Mouse (Mus musculus) ES-Bruce4 (cell line): ENCODE measurements at regions not wholly inside any gene's neighbourhood (a gene's known extent, or its start where the extent isn't known, plus 50 kb on each side); places are given as distances from the start of the nearest gene placed in this dataset.

Source experiments
- CTCF ChIP-seq: IDR thresholded peaks from one replicate; pipeline ENCODE4 v1.8.1; 2011; ENCODE audit warnings: low read depth, low read length
- EP300 ChIP-seq: IDR thresholded peaks from 2 replicates; pipeline ENCODE4 v1.6.1; 2011; ENCODE audit warnings: low read depth, low read length; ENCODE audit not compliant: insufficient read depth
- POLR2A ChIP-seq: IDR thresholded peaks from one replicate; pipeline ENCODE4 v1.8.1; 2011; ENCODE audit warnings: low read length; ENCODE audit not compliant: insufficient read depth

- no peak for TF ChIP-seq POLR2A
- TF ChIP-seq CTCF: no peak
- TF ChIP-seq EP300: no peak
Measured at GRCm38 (mm10) chr7:111838162-111838561, 58.4 kb upstream of the Galnt18 start.
